Mouse (Mus musculus) gastrocnemius, adult 2 months (tissue): ENCODE results near the gene Scg5. TPM values are rescaled to one million over a fixed set of nuclear protein-coding genes. Genes with fewer than 3 reads are reported as not detected.

ENCODE experiments used
- DNase-seq: peaks from one replicate; pipeline ENCODE4 v3.0.0; 2022
- H3K27ac ChIP-seq: fragments of 200-600 bp; 2 replicates; pipeline ENCODE4 v1.8.1; 2022; ENCODE audit warnings: mild to moderate bottlenecking
- H3K4me3 ChIP-seq: fragments of 200-600 bp; 2 replicates; pipeline ENCODE4 v1.8.1; 2022; ENCODE audit warnings: mild to moderate bottlenecking, moderate library complexity
- CTCF ChIP-seq: fragments of 200-600 bp; IDR thresholded peaks from 2 replicates; pipeline ENCODE4 v1.8.1; 2022; ENCODE audit warnings: antibody characterized with exemption, mild to moderate bottlenecking, moderate library complexity
- intact Hi-C: fragments of 180-260 bp; cut with DNase I; formaldehyde crosslinking; loops from one replicate; pipeline ENCODE4 v1.15.1; 2025
- total RNA-seq, 2 experiments: library from RNA; stranded (reverse); gene quantifications; 2 replicates each; pipeline ENCODE4 v1.2.3; 2021

Gene Scg5
- total RNA-seq, 2 experiments from 2014 or later: not detected

- DNase-seq: no peak
- peak overlapping the region; percentile 56 for H3K4me3 ChIP-seq
- H3K27ac ChIP-seq: no peak overlapping the region
- TF ChIP-seq CTCF: no peak
- intact Hi-C loops: no loop called here
These were observed 607 bp downstream of the Scg5 start for GRCm38 (mm10) chr2:113828086-113828942.

- DNase-seq: no peak
- Histone ChIP-seq H3K4me3 (no peak overlapping the region), H3K27ac (no peak overlapping the region)
- intact Hi-C loops: loop anchor here (2.0 kb wide), 1 partner anchor 289 kb away; no protein-coding TSS in a partner anchor
- peak; percentile 90 for TF ChIP-seq CTCF
These were observed 5.0 kb downstream of the Scg5 start for GRCm38 (mm10) chr2:113823909-113824308.

GRCm38 (mm10) chr2:113822367-113822766, 6.6 kb downstream of the Scg5 start:
- TF ChIP-seq CTCF: no peak
- DNase-seq: no peak
- Histone ChIP-seq H3K27ac (no peak overlapping the region), H3K4me3 (no peak overlapping the region)
- intact Hi-C loops: no loop called here

GRCm38 (mm10) chr2:113821176-113821734, 7.7 kb downstream of the Scg5 start:
- no peak for TF ChIP-seq CTCF
- intact Hi-C loops: no loop called here
- H3K27ac ChIP-seq: no peak overlapping the region
- H3K4me3 ChIP-seq: no peak overlapping the region
- DNase-seq: no peak

GRCm38 (mm10) chr2:113820117-113820516, 8.8 kb downstream of the Scg5 start:
- H3K4me3 ChIP-seq: no peak overlapping the region
- no peak for DNase-seq
- H3K27ac ChIP-seq: no peak overlapping the region
- TF ChIP-seq CTCF: no peak
- intact Hi-C loops: no loop called here

- no peak for TF ChIP-seq CTCF
- intact Hi-C loops: no loop called here
- H3K4me3 ChIP-seq: no peak overlapping the region
- DNase-seq: no peak
- H3K27ac ChIP-seq: no peak overlapping the region
These were observed 11.0 kb downstream of the Scg5 start for GRCm38 (mm10) chr2:113817681-113818606.

- no peak overlapping the region for H3K4me3 ChIP-seq
- intact Hi-C loops: loop anchor here (5.0 to 10.0 kb wide), 4 partner anchors 153 to 503 kb away; no protein-coding TSS in a partner anchor
- no peak overlapping the region for H3K27ac ChIP-seq
- DNase-seq: peak; percentile 67
- peak; percentile 75 for TF ChIP-seq CTCF
These were observed 21.3 kb downstream of the Scg5 start for GRCm38 (mm10) chr2:113807640-113808039.

GRCm38 (mm10) chr2:113806851-113807577, 21.9 kb downstream of the Scg5 start:
- intact Hi-C loops: loop anchor here (5.0 to 10.0 kb wide), 4 partner anchors 152 to 502 kb away; no protein-coding TSS in a partner anchor
- Histone ChIP-seq H3K27ac (no peak overlapping the region), H3K4me3 (no peak overlapping the region)
- DNase-seq: no peak
- no peak for TF ChIP-seq CTCF

GRCm38 (mm10) chr2:113805765-113806164, 23.2 kb downstream of the Scg5 start:
- Histone ChIP-seq H3K4me3 (no peak overlapping the region), H3K27ac (no peak overlapping the region)
- no peak for TF ChIP-seq CTCF
- intact Hi-C loops: loop anchor here (5.0 to 10.0 kb wide), 4 partner anchors 151 to 501 kb away; no protein-coding TSS in a partner anchor
- DNase-seq: no peak

GRCm38 (mm10) chr2:113803753-113804152, 25.2 kb downstream of the Scg5 start:
- DNase-seq: no peak
- intact Hi-C loops: loop anchor here (10.0 kb wide), 2 partner anchors 149 to 499 kb away; no protein-coding TSS in a partner anchor
- Histone ChIP-seq H3K4me3 (no peak overlapping the region), H3K27ac (no peak overlapping the region)
- TF ChIP-seq CTCF: no peak

GRCm38 (mm10) chr2:113800846-113801245, 28.1 kb downstream of the Scg5 start:
- Histone ChIP-seq H3K27ac (no peak overlapping the region), H3K4me3 (no peak overlapping the region)
- no peak for DNase-seq
- no peak for TF ChIP-seq CTCF
- intact Hi-C loops: loop anchor here (10.0 kb wide), 2 partner anchors 146 to 496 kb away; no protein-coding TSS in a partner anchor

- H3K4me3 ChIP-seq: no peak overlapping the region
- H3K27ac ChIP-seq: no peak overlapping the region
- intact Hi-C loops: no loop called here
- DNase-seq: no peak
- TF ChIP-seq CTCF: no peak
These were observed 30.3 kb downstream of the Scg5 start for GRCm38 (mm10) chr2:113798605-113799004.
